Mouse (Mus musculus) neural tube, embryonic 15.5 days (tissue): Measurements from ENCODE around the gene Smyd3. TPM values are rescaled to one million over a fixed set of nuclear protein-coding genes. Genes with fewer than 3 reads are reported as not detected.

ENCODE experiments used
- ATAC-seq: fragments of 200-750 bp; cut with Nextera tagmentation; 2 replicates; pipeline ENCODE4 v1.8.0; 2017; ENCODE audit warnings: mild to moderate bottlenecking, moderate TSS enrichment, moderate library complexity; ENCODE audit not compliant: low FRiP score
- H3K27ac ChIP-seq: fragments of 300-500 bp; sonication (generic); replicated peaks from 2 replicates; pipeline ENCODE4 v1.5.1; 2015; ENCODE audit warnings: mild to moderate bottlenecking, inconsistent platforms
- H3K27me3 ChIP-seq: fragments of 300-500 bp; sonication (generic); replicated peaks from 2 replicates; pipeline ENCODE4 v1.6.1; 2015; ENCODE audit warnings: inconsistent platforms
- H3K36me3 ChIP-seq: fragments of 300-500 bp; sonication (generic); 2 replicates; pipeline ENCODE4 v1.6.1; 2015; ENCODE audit warnings: inconsistent platforms
- H3K4me1 ChIP-seq: fragments of 300-500 bp; sonication (generic); 2 replicates; pipeline ENCODE4 v1.6.1; 2015; ENCODE audit warnings: inconsistent platforms
- H3K4me2 ChIP-seq: fragments of 300-500 bp; sonication (generic); 2 replicates; pipeline ENCODE4 v1.6.1; 2015; ENCODE audit warnings: inconsistent platforms, mild to moderate bottlenecking, moderate library complexity
- H3K4me3 ChIP-seq: fragments of 300-500 bp; sonication (generic); replicated peaks from 2 replicates; pipeline ENCODE4 v1.5.1; 2015; ENCODE audit warnings: mild to moderate bottlenecking, inconsistent platforms
- H3K9ac ChIP-seq: fragments of 300-500 bp; sonication (generic); replicated peaks from 2 replicates; pipeline ENCODE4 v1.6.1; 2015; ENCODE audit warnings: mild to moderate bottlenecking, inconsistent platforms
- H3K9me3 ChIP-seq: fragments of 300-500 bp; sonication (generic); replicated peaks from 2 replicates; pipeline ENCODE4 v1.6.1; 2016; ENCODE audit warnings: inconsistent platforms
- WGBS: fragments of 180-500 bp; shearing (Covaris S2); methylation state at CpG from one replicate; pipeline ENCODE4 v1.1.7; 2015; ENCODE audit warnings: mixed read lengths; 5-methylcytosine and 5-hydroxymethylcytosine counted together
- polyA plus RNA-seq: library from polyadenylated mRNA; unstranded; fragments of >200 nt; fragmentation: Nextera tagmentation; extraction: Ambion mirVana; gene quantifications from 2 replicates; pipeline ENCODE4 v1.2.1, GENCODE M21; 2015

Gene Smyd3
- polyA plus RNA-seq, 1 experiment from 2014 or later: 26.0 TPM

GRCm38 (mm10) chr1:179064601-179065293 is 453.1 kb downstream of the Smyd3 start:
- Histone ChIP-seq H3K4me2 (no peak overlapping the region), H3K4me1 (peaks cover 25% of the 10 kb centered on the region), H3K4me3 (no peak overlapping the region), H3K36me3 (no peaks in the 10 kb centered on the region), H3K9me3 (no peaks in the 10 kb centered on the region), H3K9ac (no peak overlapping the region), H3K27me3 (no peaks in the 10 kb centered on the region), H3K27ac (no peak overlapping the region)
- 83% methylated on average over 14 of the region's 14 CpGs for WGBS
- ATAC-seq: no peak

DNA sequence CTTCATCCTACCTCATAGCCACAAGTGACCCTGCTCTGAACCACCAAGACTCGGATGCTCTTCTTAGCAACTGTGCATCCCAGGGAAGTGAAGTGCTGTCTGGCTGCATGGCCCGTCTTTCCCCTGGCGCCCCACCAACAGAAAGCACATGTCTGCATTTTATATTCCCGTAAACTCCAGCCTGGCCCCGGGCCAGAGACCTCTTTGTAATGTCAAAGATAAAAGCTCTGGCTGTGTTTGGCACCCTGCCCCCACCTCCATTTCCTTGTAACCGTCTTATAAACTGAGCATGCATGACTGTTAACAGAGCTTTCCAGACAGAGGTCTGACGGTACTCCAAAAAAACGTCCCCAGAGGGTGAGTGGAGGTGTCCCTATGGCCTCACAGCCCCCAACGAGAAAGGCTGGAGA is 456.1 kb downstream of the Smyd3 start:
- H3K27ac ChIP-seq: peak overlapping the region; percentile 30; the same call in 1 of the 2 replicates
- H3K4me2 ChIP-seq: no peak overlapping the region

GRCm38 (mm10) chr1:179061053-179061452 is 456.8 kb downstream of the Smyd3 start:
- 71% methylated on average over 4 of the region's 4 CpGs for WGBS
- no peak for ATAC-seq
- Histone ChIP-seq H3K27me3 (no peaks in the 10 kb centered on the region), H3K9me3 (no peaks in the 10 kb centered on the region), H3K9ac (no peak overlapping the region), H3K4me3 (no peak overlapping the region), H3K4me2 (no peak overlapping the region), H3K36me3 (no peaks in the 10 kb centered on the region), H3K27ac (peak overlapping the region; percentile 56; the same call in 1 of the 2 replicates), H3K4me1 (peaks cover 31% of the 10 kb centered on the region)

More for the DNA sequence above, 456.1 kb downstream of the Smyd3 start:
- 15% methylated on average over 9 of the region's 9 CpGs for WGBS
- H3K9me3 ChIP-seq: no peaks in the 10 kb centered on the region
- no peaks in the 10 kb centered on the region for H3K36me3 ChIP-seq
- H3K4me3 ChIP-seq: no peak overlapping the region
- ATAC-seq: no peak
- no peak overlapping the region for H3K9ac ChIP-seq
- peaks cover 31% of the 10 kb centered on the region for H3K4me1 ChIP-seq
- no peaks in the 10 kb centered on the region for H3K27me3 ChIP-seq

GRCm38 (mm10) chr1:179060113-179060955 is 457.5 kb downstream of the Smyd3 start:
- H3K27ac ChIP-seq: peak overlapping the region; percentile 56
- H3K9ac ChIP-seq: 0 out of 2 replicates have a peak overlapping the region, but pooled peaks have one; percentile 1
- H3K9me3 ChIP-seq: no peaks in the 10 kb centered on the region
- no peaks in the 10 kb centered on the region for H3K27me3 ChIP-seq
- peaks cover 31% of the 10 kb centered on the region for H3K4me1 ChIP-seq
- no peak overlapping the region for H3K4me3 ChIP-seq
- 35% methylated on average over 18 of the region's 18 CpGs for WGBS
- H3K4me2 ChIP-seq: no peak overlapping the region
- ATAC-seq: peak; percentile 63; the same call in 1 of the 2 replicates
- H3K36me3 ChIP-seq: no peaks in the 10 kb centered on the region

- WGBS: 78% methylated on average over 15 of the region's 15 CpGs
- Histone ChIP-seq H3K4me3 (no peak overlapping the region), H3K27me3 (no peaks in the 10 kb centered on the region), H3K27ac (peak overlapping the region; percentile 56), H3K4me2 (no peak overlapping the region), H3K36me3 (no peaks in the 10 kb centered on the region), H3K4me1 (peaks cover 34% of the 10 kb centered on the region), H3K9ac (no peak overlapping the region), H3K9me3 (no peaks in the 10 kb centered on the region)
- no peak for ATAC-seq
Measured at GRCm38 (mm10) chr1:179059286-179060112, 458.3 kb downstream of the Smyd3 start.

- no peak overlapping the region for H3K9ac ChIP-seq
- H3K36me3 ChIP-seq: no peaks in the 10 kb centered on the region
- no peak overlapping the region for H3K4me2 ChIP-seq
- no peak overlapping the region for H3K4me3 ChIP-seq
- H3K9me3 ChIP-seq: no peaks in the 10 kb centered on the region
- peaks cover 34% of the 10 kb centered on the region for H3K4me1 ChIP-seq
- ATAC-seq: no peak
- WGBS: 90% methylated on average over 4 of the region's 4 CpGs
- no peaks in the 10 kb centered on the region for H3K27me3 ChIP-seq
- no peak overlapping the region for H3K27ac ChIP-seq
Measured at GRCm38 (mm10) chr1:179058675-179059074, 459.2 kb downstream of the Smyd3 start.

- no peaks in the 10 kb centered on the region for H3K36me3 ChIP-seq
- ATAC-seq: no peak
- no peaks in the 10 kb centered on the region for H3K9me3 ChIP-seq
- H3K9ac ChIP-seq: no peak overlapping the region
- no peak overlapping the region for H3K27ac ChIP-seq
- 90% methylated on average over 3 of the region's 3 CpGs for WGBS
- H3K4me2 ChIP-seq: no peak overlapping the region
- H3K4me3 ChIP-seq: no peak overlapping the region
- peaks cover 19% of the 10 kb centered on the region for H3K4me1 ChIP-seq
- H3K27me3 ChIP-seq: no peaks in the 10 kb centered on the region
Measured at GRCm38 (mm10) chr1:179055760-179056159, 462.1 kb downstream of the Smyd3 start.

DNA sequence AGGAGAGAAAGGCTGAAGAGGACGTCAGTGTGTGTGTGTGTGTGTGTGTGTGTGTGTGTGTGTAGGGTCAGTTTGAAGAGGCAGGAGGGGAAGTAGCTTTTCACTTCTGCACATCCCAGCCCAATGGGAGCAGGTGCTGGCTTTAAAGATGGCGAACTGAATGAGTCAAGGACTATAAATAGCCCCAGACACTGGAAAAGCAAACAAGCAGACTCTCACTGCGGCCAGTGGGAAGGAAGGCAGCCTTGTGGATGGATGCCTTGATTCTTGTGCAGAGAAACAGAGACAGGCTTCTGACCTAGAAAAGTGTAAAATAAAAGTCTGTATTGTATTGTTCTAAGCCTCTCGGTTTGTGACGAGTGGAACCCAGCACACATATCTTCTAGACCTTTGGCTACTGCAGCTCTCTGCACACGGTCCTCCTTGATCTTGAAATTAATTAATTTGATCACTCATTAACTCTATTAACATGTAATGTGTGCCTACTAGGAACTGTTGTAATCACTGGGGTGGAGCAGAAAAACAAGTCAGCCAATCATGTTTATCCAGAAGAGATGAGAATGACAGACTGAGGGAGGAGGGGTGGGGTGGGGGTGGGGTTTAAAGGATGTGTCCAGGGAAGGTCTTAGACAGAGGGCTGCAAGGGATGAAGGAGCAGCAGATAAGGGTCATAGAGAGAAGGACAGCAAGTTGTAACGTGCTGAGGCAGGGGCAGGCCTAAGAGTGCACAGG is 463.3 kb downstream of the Smyd3 start:
- 57% methylated on average over 7 of the region's 7 CpGs for WGBS
- H3K27ac ChIP-seq: no peak overlapping the region

GRCm38 (mm10) chr1:179052545-179053180 is 465.2 kb downstream of the Smyd3 start:
- Histone ChIP-seq H3K4me3 (no peak overlapping the region), H3K27me3 (no peaks in the 10 kb centered on the region), H3K36me3 (no peaks in the 10 kb centered on the region), H3K4me2 (no peak overlapping the region), H3K4me1 (0 out of 2 replicates have a peak, but pooled peaks cover 2% of the 10 kb centered on the region), H3K27ac (no peak overlapping the region), H3K9ac (no peak overlapping the region), H3K9me3 (no peaks in the 10 kb centered on the region)
- WGBS: 91% methylated on average over 6 of the region's 6 CpGs
- ATAC-seq: no peak

More for the DNA sequence above, 463.3 kb downstream of the Smyd3 start:
- Histone ChIP-seq H3K27me3 (no peaks in the 10 kb centered on the region), H3K4me3 (no peak overlapping the region), H3K9me3 (no peaks in the 10 kb centered on the region), H3K4me1 (peaks cover 7% of the 10 kb centered on the region; the same call in 1 of the 2 replicates), H3K9ac (no peak overlapping the region), H3K4me2 (no peak overlapping the region), H3K36me3 (no peaks in the 10 kb centered on the region)
- ATAC-seq: no peak

DNA sequence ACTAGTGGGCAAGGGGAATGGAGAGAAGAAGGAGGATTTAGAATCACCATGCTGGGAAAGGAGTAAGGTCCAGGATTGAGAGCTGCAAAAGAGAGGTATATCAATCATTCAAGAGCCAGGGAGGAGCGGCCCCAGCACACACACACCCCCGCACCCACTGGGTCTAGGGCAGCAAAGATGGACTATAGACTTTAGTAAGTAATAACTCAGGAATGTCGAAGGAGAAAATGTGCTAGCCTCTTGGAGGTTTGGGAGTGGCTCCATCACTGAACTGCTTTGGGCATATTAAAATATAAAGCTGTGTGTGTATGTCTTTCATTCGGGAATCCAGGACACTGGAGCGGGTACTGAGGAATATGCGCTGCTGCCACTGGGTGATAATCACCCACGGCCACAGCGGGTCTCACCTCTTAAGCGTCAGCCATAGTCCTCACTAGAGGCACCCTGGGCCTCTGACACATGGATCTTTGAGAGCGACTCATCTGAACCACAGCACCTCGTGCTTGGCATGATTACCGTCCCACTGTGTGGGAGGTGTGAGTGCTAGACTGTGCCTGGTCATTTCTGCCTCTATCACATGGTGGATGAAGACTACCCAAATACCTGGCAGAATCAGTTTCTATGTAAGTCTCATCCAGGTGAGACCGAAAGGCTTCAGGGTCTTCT is 469.8 kb downstream of the Smyd3 start:
- H3K27me3 ChIP-seq: no peaks in the 10 kb centered on the region
- H3K27ac ChIP-seq: no peak overlapping the region
- H3K9me3 ChIP-seq: no peaks in the 10 kb centered on the region
- no peaks in the 10 kb centered on the region for H3K36me3 ChIP-seq
- 92% methylated on average over 13 of the region's 13 CpGs for WGBS
- peaks cover 10% of the 10 kb centered on the region for H3K4me1 ChIP-seq
- H3K4me2 ChIP-seq: no peak overlapping the region
- no peak overlapping the region for H3K9ac ChIP-seq
- no peak for ATAC-seq
- no peak overlapping the region for H3K4me3 ChIP-seq
